Mouse (Mus musculus) heart, embryonic 15.5 days (tissue): ENCODE results near the gene Tenm3. TPM values are rescaled to one million over a fixed set of nuclear protein-coding genes. Genes with fewer than 3 reads are reported as not detected.

ENCODE experiments used
- ATAC-seq: fragments of 200-750 bp; cut with Nextera tagmentation; replicated peaks from 2 replicates; pipeline ENCODE4 v1.8.0; 2017; ENCODE audit warnings: low read depth, moderate TSS enrichment; ENCODE audit not compliant: insufficient number of reproducible peaks, insufficient read depth, low FRiP score
- H3K27ac ChIP-seq: fragments of 300-500 bp; sonication (generic); 2 replicates; pipeline ENCODE4 v1.5.1; 2015; ENCODE audit warnings: mild to moderate bottlenecking, inconsistent platforms
- H3K27me3 ChIP-seq: fragments of 300-500 bp; sonication (generic); 2 replicates; pipeline ENCODE4 v1.6.1; 2015; ENCODE audit warnings: inconsistent platforms
- H3K36me3 ChIP-seq: fragments of 300-500 bp; sonication (generic); 2 replicates; pipeline ENCODE4 v1.6.1; 2015; ENCODE audit warnings: mild to moderate bottlenecking, inconsistent platforms
- H3K4me1 ChIP-seq: fragments of 300-500 bp; sonication (generic); replicated peaks from 2 replicates; pipeline ENCODE4 v1.6.1; 2015; ENCODE audit warnings: inconsistent platforms
- H3K4me2 ChIP-seq: fragments of 300-500 bp; sonication (generic); 2 replicates; pipeline ENCODE4 v1.6.1; 2015; ENCODE audit warnings: inconsistent platforms, mild to moderate bottlenecking, moderate library complexity
- H3K4me3 ChIP-seq: fragments of 300-500 bp; sonication (generic); 2 replicates; pipeline ENCODE4 v1.5.1; 2015; ENCODE audit warnings: mild to moderate bottlenecking, inconsistent platforms
- H3K9ac ChIP-seq: fragments of 300-500 bp; sonication (generic); 2 replicates; pipeline ENCODE4 v1.6.1; 2015; ENCODE audit warnings: mild to moderate bottlenecking, inconsistent platforms
- H3K9me3 ChIP-seq: fragments of 300-500 bp; sonication (generic); replicated peaks from 2 replicates; pipeline ENCODE4 v1.6.1; 2016; ENCODE audit warnings: inconsistent platforms
- WGBS: fragments of 180-500 bp; shearing (Covaris S2); methylation state at CpG from one replicate; pipeline ENCODE4 v1.1.7; 2015; ENCODE audit warnings: mixed read lengths; 5-methylcytosine and 5-hydroxymethylcytosine counted together
- polyA plus RNA-seq: library from polyadenylated mRNA; unstranded; fragments of >200 nt; fragmentation: Nextera tagmentation; extraction: Ambion mirVana; gene quantifications from 2 replicates; pipeline ENCODE4 v1.2.1, GENCODE M21; 2015

Gene Tenm3
- polyA plus RNA-seq, 1 experiment from 2014 or later: 5.0 TPM

DNA sequence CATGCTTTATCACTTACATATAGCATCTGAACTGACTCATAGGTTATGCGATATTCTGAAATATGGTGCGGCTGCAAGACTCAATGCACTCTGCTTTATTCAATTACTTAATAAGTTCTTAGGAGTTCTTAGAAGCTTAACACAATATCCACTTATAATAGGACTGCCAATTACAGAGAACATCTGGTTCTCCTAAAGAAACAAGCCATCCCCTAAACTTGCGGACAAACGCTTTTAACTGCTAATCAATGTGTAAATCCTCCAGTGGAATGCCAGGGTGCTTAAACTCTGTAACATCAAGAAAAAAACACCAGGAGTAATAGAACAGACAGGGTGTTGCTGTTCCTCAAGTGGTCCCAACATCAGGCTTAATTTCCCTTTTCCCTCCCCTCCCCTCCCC, 68.9 kb downstream of the Tenm3 start:
- H3K36me3 ChIP-seq: no peaks in the 10 kb centered on the region
- no peak for ATAC-seq
- H3K4me1 ChIP-seq: peaks cover 8% of the 10 kb centered on the region
- no peak overlapping the region for H3K27ac ChIP-seq
- 0 out of 2 replicates have a peak, but pooled peaks cover 8% of the 10 kb centered on the region for H3K9me3 ChIP-seq
- H3K27me3 ChIP-seq: peaks cover 87% of the 10 kb centered on the region
- WGBS: 67% methylated on average over 4 of the region's 4 CpGs
- no peak overlapping the region for H3K9ac ChIP-seq
- no peak overlapping the region for H3K4me2 ChIP-seq
- H3K4me3 ChIP-seq: no peak overlapping the region

GRCm38 (mm10) chr8:48766545-48767234, 77.1 kb downstream of the Tenm3 start:
- H3K4me2 ChIP-seq: no peak overlapping the region
- H3K27ac ChIP-seq: no peak overlapping the region
- no peak overlapping the region for H3K4me3 ChIP-seq
- H3K27me3 ChIP-seq: peaks cover 70% of the 10 kb centered on the region
- H3K4me1 ChIP-seq: no peaks in the 10 kb centered on the region
- H3K9me3 ChIP-seq: 0 out of 2 replicates have a peak, but pooled peaks cover 8% of the 10 kb centered on the region
- no peak for ATAC-seq
- 76% methylated on average over 16 of the region's 16 CpGs for WGBS
- H3K9ac ChIP-seq: no peak overlapping the region
- no peaks in the 10 kb centered on the region for H3K36me3 ChIP-seq

GRCm38 (mm10) chr8:48765212-48765611, 78.5 kb downstream of the Tenm3 start:
- Histone ChIP-seq H3K27ac (no peak overlapping the region), H3K4me1 (no peaks in the 10 kb centered on the region), H3K9ac (no peak overlapping the region), H3K36me3 (no peaks in the 10 kb centered on the region), H3K9me3 (no peaks in the 10 kb centered on the region), H3K4me2 (no peak overlapping the region), H3K27me3 (peaks cover 58% of the 10 kb centered on the region), H3K4me3 (no peak overlapping the region)
- WGBS: 63% methylated on average over 6 of the region's 6 CpGs
- ATAC-seq: no peak

DNA sequence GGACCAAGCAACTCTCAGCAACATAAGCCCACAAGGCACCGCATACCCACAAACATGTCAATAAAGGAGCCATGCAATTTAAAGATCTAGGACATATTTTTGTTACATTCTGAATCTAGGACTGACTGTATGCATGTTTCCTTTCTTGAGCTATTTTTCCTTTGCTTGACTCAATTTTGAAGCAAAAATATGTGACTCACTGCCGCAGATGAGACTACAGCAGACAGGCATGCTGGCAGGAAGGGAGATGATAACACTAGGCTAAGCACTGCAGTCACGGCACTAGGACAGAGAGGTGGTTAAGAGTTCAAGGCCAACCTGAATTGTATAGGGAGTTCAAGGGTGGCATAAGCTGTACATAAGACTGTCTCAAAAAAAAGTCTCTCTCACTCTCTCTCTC, 79.7 kb downstream of the Tenm3 start:
- peaks cover 57% of the 10 kb centered on the region for H3K27me3 ChIP-seq
- H3K4me3 ChIP-seq: no peak overlapping the region
- H3K36me3 ChIP-seq: no peaks in the 10 kb centered on the region
- 69% methylated on average over 3 of the region's 3 CpGs for WGBS
- ATAC-seq: no peak
- H3K4me2 ChIP-seq: no peak overlapping the region
- no peaks in the 10 kb centered on the region for H3K4me1 ChIP-seq
- H3K9me3 ChIP-seq: no peaks in the 10 kb centered on the region
- H3K9ac ChIP-seq: no peak overlapping the region
- no peak overlapping the region for H3K27ac ChIP-seq

DNA sequence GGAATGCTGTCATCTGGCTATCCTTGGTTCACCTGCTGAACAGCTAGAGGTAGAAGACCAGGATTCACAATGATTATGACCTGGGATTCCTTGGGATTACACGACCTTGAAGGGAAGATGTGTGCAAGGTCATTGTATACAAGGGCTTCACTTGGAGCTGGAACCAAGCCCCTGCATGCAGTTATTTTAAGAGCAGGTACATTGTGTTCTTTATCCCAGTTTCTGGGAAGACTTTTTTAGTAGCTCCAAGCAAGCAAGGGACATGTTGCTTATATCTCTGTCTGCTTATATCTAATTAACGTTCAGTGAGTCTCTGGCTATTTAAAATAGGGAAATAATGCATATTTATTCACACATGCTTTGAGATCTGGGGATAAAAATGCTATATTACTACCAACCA, 86.9 kb downstream of the Tenm3 start:
- no peaks in the 10 kb centered on the region for H3K36me3 ChIP-seq
- 53% methylated on average over 2 of the region's 2 CpGs for WGBS
- no peak overlapping the region for H3K9ac ChIP-seq
- H3K4me3 ChIP-seq: no peak overlapping the region
- peaks cover 18% of the 10 kb centered on the region for H3K4me1 ChIP-seq
- peaks cover 8% of the 10 kb centered on the region for H3K27me3 ChIP-seq
- no peaks in the 10 kb centered on the region for H3K9me3 ChIP-seq
- ATAC-seq: no peak
- H3K27ac ChIP-seq: no peak overlapping the region
- H3K4me2 ChIP-seq: no peak overlapping the region

DNA sequence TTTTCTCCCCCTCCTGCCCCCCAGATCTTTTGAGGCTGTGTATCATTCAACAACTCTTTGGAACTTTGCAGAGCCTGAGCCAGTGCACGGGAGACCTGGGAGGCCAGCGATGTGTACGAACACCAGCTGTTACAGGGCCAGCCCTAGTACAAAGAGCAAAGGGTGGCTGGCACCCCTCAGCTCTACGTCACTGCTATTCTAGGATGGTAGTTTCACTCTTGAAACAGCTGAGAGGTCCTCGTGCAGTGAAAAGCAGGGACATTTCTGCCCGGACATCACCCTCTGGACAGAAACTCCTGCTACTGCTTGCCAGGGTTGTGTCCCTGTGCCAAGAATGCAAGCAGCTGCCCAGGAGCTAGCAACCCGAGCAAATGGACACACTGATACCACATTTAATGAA, 88.3 kb downstream of the Tenm3 start:
- H3K4me3 ChIP-seq: peak overlapping the region; percentile 7; the same call in 1 of the 2 replicates
- peaks cover 18% of the 10 kb centered on the region for H3K4me1 ChIP-seq
- peaks cover 4% of the 10 kb centered on the region; the same call in 1 of the 2 replicates for H3K27me3 ChIP-seq
- H3K4me2 ChIP-seq: peak overlapping the region; percentile 40; the same call in 1 of the 2 replicates
- peak; percentile 91 for ATAC-seq
- no peaks in the 10 kb centered on the region for H3K36me3 ChIP-seq
- H3K9ac ChIP-seq: no peak overlapping the region
- no peaks in the 10 kb centered on the region for H3K9me3 ChIP-seq
- H3K27ac ChIP-seq: peak overlapping the region; percentile 55
- 31% methylated on average over 7 of the region's 7 CpGs for WGBS

DNA sequence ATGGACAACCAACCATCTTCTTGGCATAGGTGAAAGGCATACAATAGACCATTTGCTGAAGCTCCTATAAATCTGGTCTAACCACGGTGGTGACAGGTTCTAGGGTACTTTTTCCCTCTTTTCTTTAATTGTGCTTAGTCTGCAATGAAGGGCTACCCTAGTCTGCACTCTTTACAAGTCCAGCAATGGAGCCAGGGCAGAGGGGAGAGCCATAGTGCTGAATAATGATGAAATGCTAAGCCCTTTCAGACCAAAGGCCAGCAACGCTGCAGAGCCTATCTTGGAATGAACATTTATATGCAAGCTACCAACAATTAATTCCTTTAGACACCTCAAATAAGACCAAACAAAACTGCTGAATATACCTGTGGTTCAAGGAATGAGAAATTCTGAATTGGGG, 88.8 kb downstream of the Tenm3 start:
- H3K9me3 ChIP-seq: no peaks in the 10 kb centered on the region
- H3K4me1 ChIP-seq: peaks cover 18% of the 10 kb centered on the region
- WGBS: 91% methylated on average over 2 of the region's 2 CpGs
- ATAC-seq: no peak
- peaks cover 2% of the 10 kb centered on the region; the same call in 1 of the 2 replicates for H3K27me3 ChIP-seq
- H3K4me3 ChIP-seq: no peak overlapping the region
- H3K27ac ChIP-seq: peak overlapping the region; percentile 55
- H3K4me2 ChIP-seq: 0 out of 2 replicates have a peak overlapping the region, but pooled peaks have one; percentile 40
- no peak overlapping the region for H3K9ac ChIP-seq
- H3K36me3 ChIP-seq: no peaks in the 10 kb centered on the region

GRCm38 (mm10) chr8:48751965-48752364, 91.8 kb downstream of the Tenm3 start:
- 90% methylated on average over 5 of the region's 5 CpGs for WGBS
- H3K4me3 ChIP-seq: no peak overlapping the region
- no peak for ATAC-seq
- H3K27me3 ChIP-seq: no peaks in the 10 kb centered on the region
- H3K9me3 ChIP-seq: no peaks in the 10 kb centered on the region
- no peak overlapping the region for H3K4me2 ChIP-seq
- H3K36me3 ChIP-seq: no peaks in the 10 kb centered on the region
- peaks cover 18% of the 10 kb centered on the region for H3K4me1 ChIP-seq
- no peak overlapping the region for H3K27ac ChIP-seq
- no peak overlapping the region for H3K9ac ChIP-seq

DNA sequence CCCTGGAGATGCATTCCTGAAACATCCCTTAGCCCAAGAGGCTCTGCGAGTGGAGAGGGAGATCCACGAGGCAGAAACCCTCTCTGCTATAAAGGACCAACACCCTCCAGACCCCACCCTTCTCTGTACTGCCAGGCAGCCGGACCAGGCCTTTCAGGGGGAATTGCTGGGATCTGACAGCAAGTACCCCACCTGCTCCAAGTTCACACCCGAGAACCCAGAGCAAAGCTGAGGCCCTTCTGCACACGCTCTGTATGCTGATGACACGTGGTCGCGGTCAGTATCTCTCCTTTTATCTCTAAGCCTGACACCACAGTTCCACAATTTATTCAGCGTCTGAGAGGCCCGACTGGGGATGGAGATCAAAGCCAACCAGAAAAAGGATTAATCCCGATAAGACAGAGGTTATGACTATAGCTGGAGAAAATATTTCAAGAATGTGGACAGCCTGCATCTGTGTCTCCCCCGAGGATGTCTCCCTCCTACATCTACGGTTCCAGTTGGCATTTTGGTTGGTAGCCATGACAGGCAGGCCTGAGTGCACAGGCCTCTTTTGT, 95.2 kb downstream of the Tenm3 start:
- Histone ChIP-seq H3K4me2 (no peak overlapping the region), H3K4me1 (no peaks in the 10 kb centered on the region), H3K27ac (no peak overlapping the region), H3K9ac (no peak overlapping the region), H3K4me3 (no peak overlapping the region), H3K9me3 (no peaks in the 10 kb centered on the region), H3K36me3 (no peaks in the 10 kb centered on the region), H3K27me3 (no peaks in the 10 kb centered on the region)
- ATAC-seq: no peak
- 36% methylated on average over 13 of the region's 13 CpGs for WGBS

DNA sequence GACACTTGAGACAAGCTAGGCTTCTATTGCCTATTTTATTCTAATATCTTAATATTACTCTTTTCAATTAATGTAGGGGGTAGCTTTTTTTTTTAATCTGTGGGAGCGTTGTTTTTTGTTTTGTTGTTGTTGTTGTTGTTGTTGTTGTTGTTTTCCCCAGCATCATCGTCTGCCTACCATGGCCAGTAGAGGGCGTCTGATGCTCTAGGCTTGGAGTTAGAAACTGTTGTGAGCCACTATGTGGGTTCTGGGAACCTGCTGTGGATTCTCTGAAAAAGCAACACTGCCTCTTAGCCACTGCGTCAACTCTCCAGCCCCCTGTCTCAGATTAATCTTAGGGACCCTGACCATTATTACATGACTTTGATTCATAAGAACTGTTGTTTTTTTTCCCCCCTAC, 99.8 kb downstream of the Tenm3 start:
- H3K4me2 ChIP-seq: no peak overlapping the region
- WGBS: 82% methylated on average over 4 of the region's 4 CpGs
- no peak overlapping the region for H3K9ac ChIP-seq
- no peak overlapping the region for H3K27ac ChIP-seq
- no peaks in the 10 kb centered on the region for H3K27me3 ChIP-seq
- no peak for ATAC-seq
- H3K4me3 ChIP-seq: no peak overlapping the region
- no peaks in the 10 kb centered on the region for H3K36me3 ChIP-seq
- H3K4me1 ChIP-seq: no peaks in the 10 kb centered on the region
- no peaks in the 10 kb centered on the region for H3K9me3 ChIP-seq

- no peak overlapping the region for H3K4me2 ChIP-seq
- WGBS: 87% methylated on average over 6 of the region's 6 CpGs
- no peak overlapping the region for H3K4me3 ChIP-seq
- H3K9me3 ChIP-seq: no peaks in the 10 kb centered on the region
- H3K36me3 ChIP-seq: no peaks in the 10 kb centered on the region
- H3K27ac ChIP-seq: no peak overlapping the region
- ATAC-seq: no peak
- no peaks in the 10 kb centered on the region for H3K4me1 ChIP-seq
- no peak overlapping the region for H3K9ac ChIP-seq
- peaks cover under 1% of the 10 kb centered on the region; the same call in 1 of the 2 replicates for H3K27me3 ChIP-seq
Measured at GRCm38 (mm10) chr8:48742741-48743140, 101.0 kb downstream of the Tenm3 start.

DNA sequence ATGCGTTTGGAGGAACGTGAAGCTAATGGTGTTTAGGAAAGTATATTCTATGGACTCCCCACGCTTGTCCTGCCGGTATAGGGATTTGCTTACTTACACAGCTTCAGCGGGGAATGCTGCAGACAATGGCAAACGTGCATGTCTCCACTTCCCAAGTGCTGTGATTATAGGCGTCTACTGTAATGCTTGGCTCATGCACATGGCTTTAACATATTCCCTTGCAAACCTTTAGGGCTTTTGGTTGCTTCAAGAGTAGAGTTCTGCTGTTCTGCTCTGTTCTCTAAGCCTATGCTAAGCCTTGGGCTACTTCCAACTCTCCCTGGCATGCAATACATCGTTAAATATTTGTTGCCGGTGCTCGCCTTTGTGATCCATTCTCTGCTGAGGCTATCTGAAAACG, 102.8 kb downstream of the Tenm3 start:
- ATAC-seq: no peak
- H3K9ac ChIP-seq: no peak overlapping the region
- H3K27me3 ChIP-seq: peaks cover 4% of the 10 kb centered on the region; the same call in 1 of the 2 replicates
- 62% methylated on average over 11 of the region's 11 CpGs for WGBS
- no peak overlapping the region for H3K27ac ChIP-seq
- H3K9me3 ChIP-seq: no peaks in the 10 kb centered on the region
- H3K4me3 ChIP-seq: no peak overlapping the region
- no peaks in the 10 kb centered on the region for H3K4me1 ChIP-seq
- no peak overlapping the region for H3K4me2 ChIP-seq
- H3K36me3 ChIP-seq: no peaks in the 10 kb centered on the region
